Mouse (Mus musculus) heart, adult 11 months (tissue): ENCODE measurements at regions not wholly inside any gene's neighbourhood (a gene's known extent, or its start where the extent isn't known, plus 50 kb on each side); places are given as distances from the start of the nearest gene placed in this dataset.

ENCODE experiments used
- DNase-seq: peaks from one replicate; pipeline ENCODE4 v3.0.0; 2022

- DNase-seq = peak; percentile 92
Observed at GRCm38 (mm10) chr7:119089931-119090330, 94.5 kb downstream of the Gpr139 start.

- DNase-seq = no peak
Observed at GRCm38 (mm10) chr7:119088537-119088936, 93.5 kb upstream of the Gprc5b start.

GRCm38 (mm10) chr7:119087723-119088419, 92.9 kb upstream of the Gprc5b start:
- no peak for DNase-seq

- no peak for DNase-seq
Observed at GRCm38 (mm10) chr7:119085696-119086451, 90.9 kb upstream of the Gprc5b start.

- no peak for DNase-seq
Observed at GRCm38 (mm10) chr7:119076712-119077619, 82.0 kb upstream of the Gprc5b start.

GRCm38 (mm10) chr7:119066026-119066425, 71.0 kb upstream of the Gprc5b start:
- DNase-seq = no peak
